Mouse (Mus musculus) lung, adult 2 months (tissue): ENCODE measurements at regions not wholly inside any gene's neighbourhood (a gene's known extent, or its start where the extent isn't known, plus 50 kb on each side); places are given as distances from the start of the nearest gene placed in this dataset.

Experiments used
- CTCF ChIP-seq: fragments of 200-500 bp; IDR thresholded peaks from 2 replicates; pipeline ENCODE4 v1.5.1; 2011; ENCODE audit warnings: mild to moderate bottlenecking, low read length, control low read depth; ENCODE audit not compliant: insufficient read depth
- POLR2A ChIP-seq: fragments of 200-500 bp; IDR thresholded peaks from 2 replicates; pipeline ENCODE4 v1.6.1; 2011; ENCODE audit warnings: low read depth, mild to moderate bottlenecking, control low read depth, low read length, borderline replicate concordance; ENCODE audit errors: extremely low read depth

- no peak for TF ChIP-seq CTCF
- no peak for TF ChIP-seq POLR2A
Observed at GRCm38 (mm10) chr1:122551596-122551995, 983.8 kb upstream of the Ddx18 start.
